Mouse (Mus musculus) thymus, postnatal 10 days (tissue): ENCODE data around the gene Nptx1.
A peak's percentile ranks its signal among the peaks of the same experiment; 100 is the strongest.

ENCODE experiments used
- DNase-seq, 2 experiments: peaks; one replicate each; pipeline ENCODE4 v3.0.0; 2021; ENCODE audit warnings: low spot score in 2 of 2

Gene Nptx1

DNA sequence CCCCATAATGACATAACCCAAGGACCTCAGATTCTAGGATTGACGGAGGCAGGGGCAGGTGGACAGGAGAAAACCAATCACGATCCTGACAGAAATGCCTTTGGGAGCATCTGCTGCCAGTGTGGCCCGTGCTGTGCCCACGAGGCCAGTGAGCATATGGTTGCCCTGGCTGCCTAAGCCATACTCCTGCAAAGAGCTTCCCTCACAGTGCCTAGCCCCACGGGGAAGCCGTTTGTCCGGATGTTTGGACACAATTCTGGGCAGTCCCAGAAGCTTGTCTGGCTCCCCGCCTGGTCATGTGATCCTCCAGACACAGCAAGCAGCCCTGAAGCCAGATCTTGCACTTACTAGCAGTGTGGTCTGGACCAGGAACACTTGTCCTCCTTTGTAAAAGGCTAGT lies 24.8 kb downstream of the Nptx1 start:
- DNase-seq: no peak

DNA sequence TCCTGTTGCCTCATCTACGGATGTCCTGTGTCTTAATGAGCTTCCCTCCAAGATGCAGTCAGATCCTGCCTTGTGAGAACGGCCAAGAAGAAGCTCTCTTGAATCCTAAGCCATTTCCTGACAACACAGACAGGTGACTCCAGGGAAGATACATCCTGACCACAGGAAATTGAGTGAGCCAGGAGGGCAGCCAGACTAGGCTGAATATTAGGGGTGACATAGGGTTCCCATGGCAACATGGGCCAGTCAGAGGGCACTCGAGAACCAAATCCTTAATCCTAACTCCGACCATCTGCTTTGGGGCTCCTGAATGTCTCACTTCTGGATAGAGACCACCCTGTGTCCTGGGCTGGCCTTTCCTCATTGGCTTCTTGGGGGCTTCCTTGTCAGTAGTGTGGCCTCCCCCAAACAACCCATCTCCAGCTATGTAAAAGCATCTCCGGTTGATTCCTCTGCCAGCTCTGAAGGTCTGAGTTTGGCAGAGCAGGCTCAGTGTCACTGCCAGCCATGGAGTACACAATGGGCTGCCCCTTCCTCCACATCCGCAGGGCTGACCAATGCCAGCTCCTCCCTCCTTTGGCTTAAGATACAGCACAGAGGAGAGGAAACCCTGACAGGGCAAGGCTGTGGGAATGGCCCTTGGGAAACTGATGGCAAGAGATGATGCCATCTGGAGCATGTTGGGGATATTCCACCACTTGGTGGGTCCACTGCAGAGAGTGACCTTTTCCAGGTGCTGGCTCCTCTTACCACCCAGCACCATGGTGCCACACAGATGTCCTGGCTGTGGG lies 25.4 kb downstream of the Nptx1 start:
- DNase-seq: no peak

DNA sequence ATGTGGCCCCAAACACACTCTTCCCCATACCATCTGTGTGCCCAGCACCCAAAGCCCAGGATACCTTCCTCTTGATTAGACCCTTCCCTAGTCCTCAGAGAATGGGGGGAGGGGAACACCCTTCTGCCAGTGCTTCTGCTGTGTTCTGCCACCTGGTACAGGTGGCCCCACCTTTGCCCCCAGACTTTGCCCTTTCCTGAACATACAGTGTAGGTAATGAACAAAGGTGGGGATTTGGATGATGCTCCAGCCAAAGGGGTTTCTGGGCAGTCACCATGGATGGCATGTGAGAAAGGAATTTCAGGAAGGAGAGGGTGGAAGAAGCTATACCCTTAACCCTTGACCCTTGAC lies 26.9 kb downstream of the Nptx1 start:
- no peak for DNase-seq

DNA sequence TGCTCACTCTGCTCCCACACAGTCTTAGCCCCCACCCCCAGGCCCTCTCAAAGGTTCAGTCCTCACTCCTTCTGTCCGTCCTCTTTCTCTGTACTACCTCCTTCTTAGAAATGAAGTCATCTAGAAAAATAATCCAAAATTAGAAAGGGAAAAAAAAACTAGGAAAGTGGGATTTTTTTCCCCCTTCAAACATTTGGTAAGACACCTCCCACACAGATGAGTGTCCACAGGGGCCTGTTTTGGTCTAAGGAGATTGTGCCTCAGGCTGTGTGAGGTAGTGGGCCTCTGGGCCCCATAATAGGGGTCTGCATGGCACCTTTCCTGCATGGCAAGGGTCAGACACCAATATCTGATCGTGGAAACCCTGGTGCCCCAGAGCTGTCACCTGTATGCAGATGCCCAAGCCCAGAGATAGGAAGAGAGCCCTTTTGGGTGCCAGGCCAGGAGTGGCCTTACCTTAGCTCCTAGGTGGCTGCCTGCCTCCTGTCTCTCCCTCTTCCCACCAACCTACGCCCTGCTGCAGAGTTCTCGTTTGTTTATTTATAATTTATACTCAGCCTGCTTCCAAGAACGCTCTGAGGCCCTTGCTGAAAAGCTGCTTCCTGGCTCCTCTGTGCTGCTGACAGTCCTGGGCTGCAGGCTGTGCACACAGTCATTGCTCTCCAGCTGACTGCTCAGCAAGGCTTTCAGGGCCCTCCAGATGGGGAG lies 27.4 kb downstream of the Nptx1 start:
- DNase-seq: no peak

DNA sequence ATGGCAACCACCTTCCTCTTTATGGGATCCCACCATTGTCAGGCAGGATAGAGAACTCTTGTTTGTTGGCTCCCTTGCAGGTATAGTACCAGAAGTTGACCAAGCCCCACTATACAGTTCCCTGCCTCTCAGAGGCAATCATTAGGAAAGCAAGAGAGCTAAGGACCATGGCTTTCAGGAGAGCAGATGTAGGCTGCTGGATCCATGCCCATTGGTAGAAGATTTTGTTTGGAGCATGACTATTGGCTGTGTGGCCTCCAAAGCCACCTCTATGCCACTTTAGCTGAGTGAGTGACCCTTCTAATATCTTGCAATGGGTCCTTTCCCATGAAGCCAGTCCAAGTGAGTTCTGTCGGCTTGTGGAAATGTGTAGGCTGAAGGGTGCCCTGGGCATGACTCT lies 28.2 kb downstream of the Nptx1 start:
- no peak for DNase-seq

DNA sequence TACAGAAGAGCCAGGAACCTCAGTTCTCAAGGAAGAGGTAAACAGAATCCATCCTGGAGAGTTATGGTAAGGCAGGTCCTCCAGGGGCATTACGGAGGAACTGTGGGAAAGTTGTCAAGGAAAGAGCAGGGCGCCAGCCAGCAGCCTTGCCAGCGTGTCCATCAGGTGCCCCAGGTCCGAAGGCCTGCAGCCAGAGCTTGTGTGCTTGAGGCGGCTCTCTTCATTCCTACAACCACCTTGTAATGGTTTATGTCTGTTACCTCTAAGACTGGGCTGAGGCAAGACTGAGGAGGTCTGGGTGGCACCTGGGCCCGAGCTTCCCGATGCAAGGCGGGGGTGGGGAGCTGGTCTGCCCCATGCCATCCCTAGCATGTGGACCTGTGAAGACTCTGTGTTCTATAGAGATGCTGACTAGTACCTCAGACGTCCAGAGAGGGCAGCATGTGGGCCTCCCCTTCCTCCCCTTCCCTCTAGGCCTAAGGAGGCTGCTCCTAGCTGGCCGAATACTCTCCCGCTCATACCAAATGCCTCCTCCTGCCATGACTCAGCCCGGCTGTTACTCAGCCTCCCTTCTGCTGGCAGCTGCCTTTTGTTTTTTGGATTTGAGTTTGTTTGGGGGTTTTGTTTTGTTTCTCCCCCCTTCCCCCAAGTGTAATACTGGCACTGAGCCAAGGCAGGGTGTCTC lies 30.7 kb downstream of the Nptx1 start:
- DNase-seq: no peak

DNA sequence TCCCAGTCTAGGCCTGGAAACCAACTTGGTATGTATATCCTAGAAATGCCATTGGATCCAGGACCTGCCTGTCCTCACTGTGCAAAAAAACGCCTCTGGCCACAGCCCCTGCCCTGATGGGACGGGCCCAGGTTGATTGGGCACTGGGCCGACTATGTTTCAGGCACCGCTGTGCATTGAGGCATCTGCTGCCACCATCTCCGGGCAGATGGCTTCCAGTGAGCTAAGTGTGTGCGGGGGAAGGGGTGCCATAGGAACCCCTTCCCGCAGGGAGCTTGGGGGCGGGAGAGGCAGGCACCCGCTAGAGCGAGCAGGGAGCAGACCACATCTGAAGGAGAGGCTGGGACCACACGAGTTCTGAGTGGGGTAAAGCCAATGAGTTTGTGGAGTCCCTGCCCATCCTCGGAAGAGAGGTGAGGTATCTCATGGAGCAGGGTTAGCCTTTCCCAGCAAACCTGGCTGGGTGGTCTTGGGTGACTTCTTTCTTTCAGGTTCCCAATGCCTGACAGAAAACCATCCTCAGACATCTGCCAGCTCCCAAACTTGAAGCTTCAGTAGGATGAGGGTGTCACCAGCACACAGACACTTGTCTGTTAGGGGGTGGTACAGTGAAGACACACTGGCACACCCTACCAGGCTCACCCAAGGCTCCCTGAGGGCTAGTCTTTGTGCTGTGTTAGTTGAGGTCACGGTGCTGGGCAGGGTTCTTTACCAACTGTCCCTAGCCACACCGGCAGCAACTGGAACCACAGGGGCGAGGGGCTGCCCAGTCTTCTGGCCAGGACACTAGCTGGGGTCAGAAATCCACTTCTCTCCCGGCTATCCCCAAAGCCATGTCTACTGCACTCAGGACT lies 31.5 kb downstream of the Nptx1 start:
- DNase-seq: no peak

DNA sequence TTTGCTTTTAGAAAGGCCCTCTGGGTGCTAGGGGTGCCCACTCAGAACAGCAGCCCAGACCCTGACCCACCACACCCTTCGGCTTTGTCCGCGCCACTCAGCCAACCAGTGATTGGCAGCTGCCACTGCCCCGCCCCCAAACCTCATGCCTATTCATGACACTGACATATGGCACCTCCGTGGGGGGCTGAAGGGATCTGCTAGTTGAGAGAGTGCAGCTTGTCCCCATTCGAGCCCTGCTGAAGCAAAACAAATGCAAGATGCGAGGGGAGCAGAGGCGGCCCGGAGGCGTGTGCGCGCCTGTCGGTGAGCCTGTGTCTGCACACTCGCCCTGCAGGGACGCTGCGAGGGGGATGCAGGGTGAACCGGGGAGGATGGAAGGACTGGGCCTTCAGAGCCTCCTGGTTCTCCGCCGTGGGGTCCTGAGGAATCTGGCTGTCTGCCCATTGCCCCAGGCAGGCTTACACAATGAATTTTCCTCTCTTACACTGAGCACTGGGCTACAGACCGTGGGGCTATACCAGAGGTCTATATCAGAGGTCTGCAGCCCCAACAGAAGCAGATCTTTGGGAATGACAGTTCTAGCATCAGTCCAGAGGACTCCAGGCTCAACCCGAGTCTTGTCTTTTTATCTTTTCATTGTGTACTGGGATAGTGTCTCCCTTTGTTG lies 32.5 kb downstream of the Nptx1 start:
- no peak for DNase-seq

DNA sequence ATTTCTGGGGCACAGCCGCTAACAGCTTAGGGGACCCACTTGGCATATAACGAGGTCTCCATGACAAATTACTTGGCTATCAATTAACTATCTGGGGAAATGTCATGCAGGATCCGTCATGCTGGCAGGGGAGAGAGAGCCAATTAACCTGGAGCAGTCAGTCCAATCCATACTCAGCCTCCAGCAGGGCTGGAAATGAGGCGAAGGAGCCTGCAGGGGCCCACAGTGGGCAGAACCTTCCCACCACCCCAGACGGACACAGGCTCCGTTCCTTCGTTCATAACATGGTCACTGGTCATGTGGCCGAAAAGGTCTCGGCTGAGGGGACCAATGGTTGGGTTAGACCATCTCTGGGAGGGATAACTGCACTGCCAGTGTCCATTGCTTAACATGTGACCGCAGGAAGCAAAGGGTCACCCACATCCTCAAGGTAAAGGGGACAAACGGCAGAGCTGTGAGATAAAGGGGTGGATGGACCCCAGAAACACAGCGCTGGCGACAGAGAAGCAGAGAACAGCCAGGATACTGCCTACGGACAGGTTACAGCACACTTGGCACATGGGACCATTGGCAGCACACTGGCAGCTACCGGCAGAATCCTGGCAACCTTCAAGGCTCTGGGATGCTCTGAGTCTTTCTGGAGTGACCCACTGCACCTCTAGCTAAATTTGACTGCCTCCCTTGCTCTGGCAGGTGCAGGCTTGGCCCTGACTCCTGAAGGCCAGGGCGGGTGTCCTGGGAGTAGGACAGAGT lies 33.3 kb downstream of the Nptx1 start:
- no peak for DNase-seq

DNA sequence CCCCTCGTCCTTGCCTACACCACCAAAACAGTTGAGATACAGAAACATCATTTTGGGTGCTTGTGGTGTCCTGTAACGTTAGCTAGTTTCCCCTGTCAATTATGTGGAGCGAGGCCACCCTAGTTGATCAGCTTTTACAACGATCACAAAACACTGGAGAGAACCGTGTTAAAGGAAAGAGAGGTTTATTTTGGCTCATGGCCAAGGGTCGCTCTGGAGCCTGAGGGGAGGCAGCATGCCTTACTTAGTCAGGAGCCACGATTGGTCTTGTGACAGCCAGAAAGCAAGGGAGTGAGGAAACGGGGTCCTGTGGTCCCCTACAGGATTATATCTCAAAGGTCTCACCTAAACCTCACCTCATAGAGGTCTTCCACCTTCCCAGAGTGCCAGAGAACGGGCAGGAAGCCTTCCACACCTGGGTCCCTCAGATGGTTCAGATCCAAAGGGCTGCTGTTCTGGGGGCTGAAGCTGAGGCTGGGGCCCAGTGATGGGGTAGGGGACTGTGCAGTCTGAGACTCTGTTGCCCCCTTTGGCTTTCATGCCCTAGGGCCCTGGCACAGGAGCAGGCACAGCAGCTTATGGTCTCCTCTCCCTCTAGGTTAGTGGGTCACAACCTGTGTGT lies 34.4 kb downstream of the Nptx1 start:
- DNase-seq: no peak

DNA sequence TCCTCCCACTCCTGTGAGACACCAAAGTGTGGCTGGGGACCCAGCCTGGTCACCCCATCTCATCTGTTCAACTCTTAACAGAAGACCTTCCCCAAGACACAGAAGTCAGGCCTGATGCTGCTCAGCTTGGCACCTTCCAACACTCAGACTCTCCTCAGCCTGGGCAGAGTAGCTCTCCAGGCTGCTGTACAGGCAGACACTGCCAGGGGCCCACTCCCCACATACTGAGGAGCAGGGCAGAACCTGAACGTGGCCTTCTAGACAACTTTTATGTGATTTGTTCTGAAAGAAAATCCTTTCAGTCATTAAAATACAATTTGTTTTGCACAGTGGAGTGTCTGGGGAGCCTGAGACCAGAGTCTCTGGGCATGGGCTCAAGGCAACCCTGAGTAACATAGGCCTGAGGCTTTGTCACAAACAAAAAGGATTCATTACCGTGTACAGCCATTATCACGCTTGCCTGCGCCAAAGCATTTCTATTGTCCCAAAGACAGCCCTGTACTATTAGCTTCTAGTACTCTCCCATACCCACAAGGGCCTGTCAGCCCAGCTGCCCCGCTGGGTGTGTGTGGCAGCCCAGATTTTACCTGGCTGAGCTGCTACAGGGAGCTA lies 38.3 kb downstream of the Nptx1 start:
- DNase-seq: no peak

DNA sequence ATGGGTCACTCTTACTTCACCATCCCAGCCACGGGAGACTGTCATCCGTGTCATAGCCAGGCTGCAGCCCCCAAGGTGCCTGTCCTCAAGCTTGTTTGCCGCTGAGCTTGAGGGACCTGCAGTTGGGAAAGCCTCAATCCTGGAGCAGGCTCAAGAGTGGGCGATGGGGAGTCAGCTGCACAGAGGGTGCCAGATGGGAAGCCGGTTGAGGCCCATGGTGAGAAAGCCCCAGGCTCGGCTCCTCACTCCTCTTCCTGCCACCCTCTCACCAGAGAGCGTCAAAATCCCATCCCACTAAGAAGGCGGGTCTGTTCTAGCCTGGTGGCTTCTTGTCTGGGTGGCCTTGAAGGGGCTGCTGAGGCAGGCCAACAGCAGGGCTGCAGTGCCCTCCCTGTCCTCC lies 39.8 kb downstream of the Nptx1 start:
- no peak for DNase-seq

DNA sequence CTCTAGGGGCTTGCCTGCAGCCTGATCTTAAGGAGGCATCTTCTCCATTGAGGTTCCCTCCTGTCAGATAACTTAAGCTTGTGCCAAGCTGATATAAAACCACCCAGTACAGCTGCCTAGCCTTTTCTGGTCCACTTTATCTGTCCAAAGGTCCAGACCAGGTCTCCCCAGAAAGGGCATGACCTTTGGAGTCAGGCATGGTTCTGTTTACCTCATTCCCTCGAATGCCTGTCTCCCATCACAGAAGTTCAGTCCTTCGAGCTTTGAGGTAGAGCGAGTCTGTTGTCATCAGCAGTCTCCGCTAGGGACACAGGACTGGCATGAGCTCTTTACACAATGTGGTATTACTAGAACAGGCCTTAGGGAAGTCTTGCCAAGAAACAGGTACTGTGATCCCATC lies 41.2 kb downstream of the Nptx1 start:
- DNase-seq: no peak

DNA sequence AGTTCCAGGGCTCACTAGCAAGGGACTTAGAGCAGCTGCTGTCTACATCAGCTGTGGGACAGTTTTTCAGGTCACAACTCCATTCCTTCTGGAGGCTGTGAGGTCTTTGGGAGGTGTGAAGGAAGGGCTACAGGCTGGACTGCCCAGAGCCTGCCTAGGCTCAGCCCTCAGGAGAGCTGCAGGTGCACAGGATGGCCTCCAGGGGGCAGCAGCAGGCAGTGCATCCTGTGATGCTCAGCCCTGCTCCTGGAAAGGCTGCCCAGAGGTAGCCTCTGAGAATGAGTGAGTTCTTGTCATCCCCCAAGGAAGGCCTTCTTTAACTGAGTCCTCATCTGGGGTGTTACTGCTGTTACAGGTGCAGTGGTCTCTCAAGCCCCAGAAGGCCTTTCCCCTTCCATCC lies 43.9 kb downstream of the Nptx1 start:
- peak; percentile 27 to 75 for DNase-seq

DNA sequence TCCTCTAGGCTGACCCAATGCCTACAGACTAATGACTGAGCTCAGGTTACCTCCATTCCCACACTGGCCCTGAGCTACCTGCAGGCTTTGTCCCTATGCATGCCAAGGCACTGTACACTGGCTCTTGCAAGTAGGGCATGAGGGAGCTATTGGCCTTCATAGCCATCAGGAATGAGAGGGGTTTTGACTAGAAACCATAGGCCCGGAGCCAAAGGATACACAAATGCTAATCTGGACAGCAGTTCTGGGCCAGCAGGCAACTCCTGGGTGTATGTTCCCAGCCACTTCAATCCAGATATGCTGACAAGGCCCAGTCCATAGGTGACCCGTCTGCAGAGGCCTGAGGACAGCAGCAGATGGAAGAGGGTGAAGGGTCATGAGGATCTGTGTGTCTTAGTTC lies 47.5 kb downstream of the Nptx1 start:
- DNase-seq: no peak

DNA sequence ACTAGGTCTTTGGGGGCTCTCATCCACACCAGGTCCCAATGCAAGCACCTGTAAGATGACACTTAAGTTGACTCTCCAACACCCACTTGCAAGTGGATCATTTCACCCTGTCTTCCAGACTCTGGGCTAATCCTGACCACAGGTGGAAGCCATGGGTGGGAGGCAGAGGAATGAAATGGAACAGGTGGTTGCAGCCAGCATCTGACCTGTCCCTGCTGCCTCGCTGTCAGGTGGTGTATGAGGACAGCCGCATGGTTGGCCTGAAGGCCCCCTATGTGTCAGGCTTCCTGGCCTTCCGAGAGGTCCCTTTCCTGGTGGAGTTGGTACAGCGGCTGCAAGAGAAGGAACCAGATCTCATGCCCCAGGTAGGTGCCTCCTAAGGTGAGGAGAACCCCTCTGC lies 48.3 kb downstream of the Nptx1 start:
- DNase-seq: no peak

DNA sequence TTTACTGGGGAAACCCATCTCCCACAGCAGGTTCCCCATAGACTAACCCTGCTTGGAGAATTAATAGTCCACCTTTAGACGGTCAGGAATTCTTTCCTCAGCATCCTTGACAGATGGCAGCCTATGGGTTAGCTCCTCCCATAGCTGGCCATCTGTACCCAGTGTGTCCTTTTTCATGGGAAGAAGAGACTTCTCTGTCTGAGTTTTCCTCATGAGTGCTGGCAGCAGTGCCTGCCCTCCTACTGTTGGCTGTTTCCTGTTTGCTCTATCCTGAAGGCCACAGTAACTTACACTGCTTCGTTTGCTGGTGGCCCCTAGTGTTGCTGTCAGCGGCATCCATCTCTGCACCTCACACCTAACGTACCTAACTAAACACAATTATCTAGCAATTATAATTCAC lies 50.1 kb downstream of the Nptx1 start:
- no peak for DNase-seq

DNA sequence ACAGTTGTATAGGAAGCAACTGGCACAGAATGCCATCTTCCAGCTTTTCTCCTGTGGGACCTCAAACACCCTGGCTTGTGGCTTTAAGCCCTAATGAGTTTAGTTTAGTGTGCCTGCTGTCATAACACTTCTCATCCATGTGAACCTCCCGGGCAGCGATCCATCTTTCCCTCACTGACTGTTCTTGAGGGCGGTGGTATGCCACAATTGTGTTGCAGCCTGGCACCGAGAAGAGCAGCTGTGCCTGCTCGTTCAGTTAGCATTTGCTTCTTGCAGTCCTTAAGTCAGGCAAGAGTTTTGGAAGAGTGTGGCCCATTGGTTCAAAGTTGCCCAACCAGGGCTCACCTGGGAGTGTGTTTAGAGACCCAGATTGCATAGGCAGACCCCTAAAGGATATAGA lies 51.4 kb downstream of the Nptx1 start:
- no peak for DNase-seq

DNA sequence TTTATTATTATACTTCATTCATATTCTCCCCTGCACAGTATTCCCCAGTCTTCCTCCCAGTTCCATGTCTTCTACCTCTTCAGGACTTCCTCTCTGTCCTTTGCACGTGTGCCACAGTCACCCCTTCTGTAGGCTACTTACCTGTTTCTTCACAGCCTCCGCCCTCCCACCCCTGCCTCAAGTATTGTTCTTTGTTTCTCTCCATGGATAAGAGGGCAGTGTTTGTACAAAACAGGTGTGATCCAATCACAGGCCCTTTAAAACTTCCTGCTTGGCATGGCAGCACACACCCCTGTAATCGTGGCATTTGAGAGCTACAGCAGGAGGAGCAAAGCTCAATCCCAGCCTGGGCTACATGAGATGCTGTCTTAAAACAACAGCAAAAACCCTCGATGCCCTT lies 54.0 kb downstream of the Nptx1 start:
- DNase-seq: no peak

DNA sequence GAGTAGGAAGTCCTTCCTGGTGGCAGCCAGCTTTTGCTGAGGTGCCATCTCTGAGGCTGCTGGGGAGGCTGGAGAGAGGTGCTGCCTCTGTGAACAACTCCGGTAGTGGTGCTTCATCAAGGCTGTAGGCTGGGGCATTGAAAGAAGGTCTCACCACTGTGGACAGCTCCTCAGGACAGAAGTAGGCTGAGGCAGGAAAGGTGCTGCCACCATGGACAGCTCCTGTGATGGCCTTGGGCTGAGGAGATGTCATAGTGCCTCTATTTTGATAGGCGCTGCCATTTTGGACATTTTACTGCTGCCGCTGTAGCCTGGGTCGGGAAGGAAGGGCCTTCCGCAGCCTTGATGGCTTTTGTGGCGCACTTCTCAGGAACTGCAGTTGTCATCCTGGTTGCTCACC lies 54.7 kb downstream of the Nptx1 start:
- no peak for DNase-seq
